Mouse (Mus musculus) lung, adult 2 months (tissue): Measurements from ENCODE around the gene Gm2174. TPM values are rescaled to one million over a fixed set of nuclear protein-coding genes. Genes with fewer than 3 reads are reported as not detected.
A peak's percentile ranks its signal among the peaks of the same experiment; 100 is the strongest.

ENCODE experiments used
- DNase-seq: peaks from one replicate; pipeline ENCODE4 v3.0.0; 2022
- H3K4me1 ChIP-seq: fragments of 200-500 bp; 2 replicates; pipeline ENCODE4 v1.6.1; 2011; ENCODE audit warnings: low read length; ENCODE audit not compliant: control insufficient read depth, insufficient read depth
- H3K4me3 ChIP-seq: fragments of 200-500 bp; replicated peaks from 2 replicates; pipeline ENCODE3; 2011; ENCODE audit warnings: low read depth, mild to moderate bottlenecking, control low read depth, low read length; ENCODE audit errors: extremely low read depth
- CTCF ChIP-seq: fragments of 200-500 bp; IDR thresholded peaks from 2 replicates; pipeline ENCODE4 v1.5.1; 2011; ENCODE audit warnings: mild to moderate bottlenecking, low read length, control low read depth; ENCODE audit not compliant: insufficient read depth
- POLR2A ChIP-seq: fragments of 200-500 bp; IDR thresholded peaks from 2 replicates; pipeline ENCODE4 v1.6.1; 2011; ENCODE audit warnings: low read depth, mild to moderate bottlenecking, control low read depth, low read length, borderline replicate concordance; ENCODE audit errors: extremely low read depth
- WGBS: fragments of 180-500 bp; shearing (Covaris S2); methylation state at CpG from one replicate; pipeline ENCODE4 v1.1.7; 2018; 5-methylcytosine and 5-hydroxymethylcytosine counted together
- polyA plus RNA-seq: library from polyadenylated mRNA; depleted of rRNA; stranded (reverse); fragments of >200 nt; gene quantifications from 2 replicates; pipeline ENCODE4 v1.2.3, GENCODE M21; 2012

Gene Gm2174
- polyA plus RNA-seq, 1 experiment: not detected

DNA sequence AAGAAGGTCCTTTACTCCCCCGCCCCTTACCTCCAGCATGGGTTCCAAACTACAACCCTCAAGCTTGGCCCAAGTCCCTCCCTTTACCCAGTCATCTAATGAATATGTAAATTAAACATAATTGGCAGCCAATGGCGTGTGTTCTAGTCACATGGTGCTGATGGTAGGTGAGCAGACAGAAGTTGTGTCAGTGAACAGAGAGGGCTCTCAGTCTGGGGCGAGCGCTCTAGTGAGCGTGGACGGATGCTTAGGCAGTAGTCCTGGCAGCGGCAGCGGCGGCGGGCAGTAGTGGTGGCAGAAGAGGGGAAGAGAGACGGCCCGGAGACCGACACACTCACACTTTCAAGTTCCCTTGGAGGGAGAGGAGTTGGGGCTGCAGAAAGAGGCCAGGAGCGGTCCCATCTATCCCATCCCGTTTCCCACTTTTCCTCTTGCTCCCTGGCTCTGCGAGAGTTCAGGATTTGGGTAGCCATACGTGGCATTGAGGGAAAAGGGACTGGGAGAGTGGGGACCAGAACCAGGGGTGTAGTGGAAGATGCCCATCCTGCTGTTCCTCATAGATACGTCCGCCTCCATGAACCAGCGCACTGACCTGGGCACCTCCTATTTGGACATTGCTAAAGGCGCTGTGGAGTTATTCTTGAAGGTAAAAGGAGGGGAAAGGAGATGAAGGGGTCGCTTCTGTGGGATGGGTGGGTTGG lies 7.1 kb downstream of the Gm2174 start, which contains the start of gene Ints6l:
TSS of gene Ints6l (plus strand) at position 187 of the 701 bp plus-strand sequence.
- H3K4me3 ChIP-seq: peak within 1 kb of the TSS; percentile 53
- TF ChIP-seq POLR2A (peak; percentile 99), CTCF (no peak)
- H3K4me1 ChIP-seq: no peaks in the 10 kb centered on the region; the same call in 1 of the 2 replicates
- WGBS: 29% methylated on average over 22 of the region's 22 CpGs
- peak; percentile 73 for DNase-seq

DNA sequence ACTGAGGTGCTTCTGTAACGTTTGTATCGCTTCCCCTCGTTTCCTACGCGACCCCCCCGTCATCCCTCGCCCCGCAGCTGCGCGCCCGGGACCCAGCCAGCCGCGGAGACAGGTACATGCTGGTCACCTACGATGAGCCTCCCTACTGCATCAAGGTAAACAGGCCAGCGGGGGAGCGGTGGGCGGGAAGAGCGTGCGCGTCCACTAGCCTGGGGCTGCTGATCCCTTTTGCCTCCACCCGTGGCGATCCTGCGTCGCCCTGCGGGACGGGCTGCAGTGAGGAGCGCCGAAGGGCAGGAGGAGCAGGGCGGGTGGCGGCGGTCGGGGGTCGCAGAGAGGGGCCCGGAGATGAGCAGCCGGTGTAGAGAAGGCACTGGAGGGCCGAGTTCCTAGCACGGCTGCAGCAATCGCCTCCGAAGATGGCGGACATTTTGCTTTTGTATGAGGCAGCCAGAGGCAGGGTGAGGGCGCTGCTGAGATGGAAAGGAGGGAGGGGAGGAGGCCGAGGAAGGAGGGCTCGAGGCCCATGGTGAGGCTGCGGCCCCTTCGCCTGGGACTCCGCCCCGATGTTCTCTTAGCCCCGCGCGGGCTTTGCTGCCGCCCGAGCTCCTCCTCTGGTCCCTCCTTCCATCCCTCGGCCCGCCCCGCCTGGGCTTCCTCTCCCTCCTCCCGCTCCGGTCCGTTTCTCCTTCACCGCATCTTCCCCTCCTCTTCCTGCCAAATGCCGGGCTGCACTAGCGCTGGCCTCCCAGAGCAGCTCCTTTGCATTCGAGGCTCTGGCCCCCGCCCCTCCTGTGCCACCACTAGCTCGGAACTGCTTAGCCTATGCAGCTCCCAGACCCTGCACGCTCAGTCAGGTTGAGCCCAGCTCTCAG lies 7.8 kb downstream of the Gm2174 start:
- H3K4me3 ChIP-seq: peak overlapping the region; percentile 59
- DNase-seq: peak; percentile 73
- no peak for TF ChIP-seq CTCF
- peak; percentile 61; the same call in 1 of the 2 replicates for TF ChIP-seq POLR2A
- no peaks in the 10 kb centered on the region; the same call in 1 of the 2 replicates for H3K4me1 ChIP-seq
- WGBS: 29% methylated on average over 65 of the region's 65 CpGs

DNA sequence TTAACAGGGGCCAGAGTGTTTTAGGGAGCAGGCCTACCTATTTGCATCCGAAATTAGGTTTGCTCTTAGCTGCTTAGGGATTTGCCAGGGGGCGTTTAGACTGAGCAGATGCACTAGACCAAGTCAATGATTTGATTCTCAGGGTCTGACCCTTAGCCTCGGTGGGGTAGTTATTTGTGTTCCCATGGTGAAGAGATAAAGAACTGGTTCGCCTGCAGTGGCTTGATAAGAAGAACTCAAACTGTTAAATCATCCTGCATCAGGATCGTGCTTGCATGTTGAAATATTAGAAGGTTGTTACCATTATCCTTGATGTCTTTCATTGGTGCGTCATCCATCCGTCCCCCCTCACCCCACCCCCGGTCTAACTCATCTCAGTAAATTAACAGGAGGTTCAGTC lies 8.6 kb downstream of the Gm2174 start:
- no peak for TF ChIP-seq POLR2A
- WGBS: 25% methylated on average over 8 of the region's 8 CpGs
- Histone ChIP-seq H3K4me1 (no peaks in the 10 kb centered on the region; the same call in 1 of the 2 replicates), H3K4me3 (peak overlapping the region; percentile 47)
- DNase-seq: no peak

DNA sequence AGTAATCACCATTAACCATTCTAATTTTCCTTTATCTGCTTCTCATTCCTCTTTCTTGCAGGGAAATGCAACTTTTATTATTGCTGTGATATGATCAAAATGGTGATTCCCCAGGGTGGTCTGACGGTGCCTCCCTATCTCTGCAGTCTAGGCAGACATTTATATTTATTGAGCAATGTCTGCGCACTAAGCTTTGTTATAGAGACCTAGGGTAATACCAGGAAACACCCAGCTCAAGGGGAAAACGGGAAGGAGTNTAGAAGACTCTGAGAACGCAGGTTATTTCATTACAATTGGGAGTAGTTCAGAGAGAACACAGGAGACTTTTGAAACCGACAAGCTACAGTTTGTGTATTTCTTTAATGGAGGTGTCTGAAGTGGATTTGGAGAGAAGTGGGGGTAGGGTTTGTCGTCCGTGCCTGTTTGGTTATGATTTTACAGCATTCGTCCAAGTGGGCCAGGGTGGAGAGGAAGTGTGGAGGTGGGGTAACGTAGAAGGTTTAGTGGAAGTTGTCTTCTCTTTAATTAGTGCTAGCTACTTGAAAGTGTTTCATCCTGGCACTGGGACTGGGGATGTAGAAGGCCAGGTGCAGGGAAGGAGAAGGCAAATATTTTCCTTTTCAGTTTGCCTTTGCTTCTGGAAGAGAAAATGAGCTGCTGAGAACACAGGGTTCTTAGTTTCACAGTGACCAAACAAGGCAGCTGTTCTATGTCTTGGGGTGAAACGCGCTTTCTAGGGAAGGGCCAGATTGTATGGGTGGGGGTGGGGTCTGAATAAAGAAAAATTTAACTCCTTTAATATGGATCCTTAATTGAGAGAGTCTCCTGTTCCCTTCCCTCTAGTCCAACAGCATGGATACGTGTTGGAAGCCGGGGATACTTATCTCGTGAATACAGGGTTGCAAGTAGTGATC lies 14.5 kb downstream of the Gm2174 start:
- WGBS: 42% methylated on average over 14 of the region's 14 CpGs
- Histone ChIP-seq H3K4me1 (peaks cover 7% of the 10 kb centered on the region), H3K4me3 (no peak overlapping the region)
- no peak for DNase-seq
- TF ChIP-seq CTCF: no peak
- TF ChIP-seq POLR2A: no peak

DNA sequence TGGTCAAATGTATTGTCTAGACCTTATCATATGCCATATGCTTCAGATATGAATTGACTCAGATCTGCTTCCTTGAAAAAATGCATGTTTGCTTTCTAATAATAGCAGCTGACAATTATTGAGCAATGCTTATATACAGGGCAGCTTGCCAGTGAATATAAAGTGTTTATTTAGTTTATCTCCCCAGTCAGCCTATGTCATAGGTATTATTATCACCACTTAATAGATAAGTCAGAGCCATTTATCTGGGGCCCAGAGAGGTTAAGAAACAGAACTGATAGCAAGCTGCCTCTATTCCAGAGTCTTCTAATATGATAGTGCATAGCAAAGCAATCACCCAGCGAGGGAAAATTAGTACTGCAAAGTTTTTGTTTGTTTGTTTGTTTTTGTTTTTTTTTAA lies 17.1 kb downstream of the Gm2174 start:
- DNase-seq: no peak
- H3K4me3 ChIP-seq: no peak overlapping the region
- 59% methylated on average over 1 of the region's 1 CpGs for WGBS

DNA sequence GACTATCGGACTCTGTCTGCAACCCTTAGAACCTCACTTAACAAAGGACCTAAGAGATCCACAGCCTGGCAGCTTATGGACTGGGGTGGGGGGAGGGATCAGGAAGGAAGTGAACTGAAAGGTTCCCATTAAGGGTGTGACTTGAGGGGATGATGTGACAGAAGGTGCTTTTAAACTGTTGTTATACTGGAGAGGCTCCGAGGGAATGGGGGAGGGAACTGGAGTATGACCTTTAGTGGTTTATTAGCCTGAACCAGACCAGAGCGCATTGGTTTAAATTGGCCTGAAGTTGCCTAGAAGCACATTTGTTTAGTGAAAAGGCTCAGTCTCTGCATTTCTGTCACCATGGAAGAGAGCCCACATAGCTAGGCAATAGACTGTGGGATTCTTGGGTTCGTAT lies 19.9 kb downstream of the Gm2174 start:
- H3K4me3 ChIP-seq: no peak overlapping the region
- 63% methylated on average over 4 of the region's 4 CpGs for WGBS
- DNase-seq: no peak
- H3K4me1 ChIP-seq: peaks cover 7% of the 10 kb centered on the region
- TF ChIP-seq POLR2A (no peak), CTCF (no peak)

More for the DNA sequence above, 17.1 kb downstream of the Gm2174 start:
- H3K4me1 ChIP-seq: peaks cover 11% of the 10 kb centered on the region
- TF ChIP-seq CTCF (no peak), POLR2A (no peak)

DNA sequence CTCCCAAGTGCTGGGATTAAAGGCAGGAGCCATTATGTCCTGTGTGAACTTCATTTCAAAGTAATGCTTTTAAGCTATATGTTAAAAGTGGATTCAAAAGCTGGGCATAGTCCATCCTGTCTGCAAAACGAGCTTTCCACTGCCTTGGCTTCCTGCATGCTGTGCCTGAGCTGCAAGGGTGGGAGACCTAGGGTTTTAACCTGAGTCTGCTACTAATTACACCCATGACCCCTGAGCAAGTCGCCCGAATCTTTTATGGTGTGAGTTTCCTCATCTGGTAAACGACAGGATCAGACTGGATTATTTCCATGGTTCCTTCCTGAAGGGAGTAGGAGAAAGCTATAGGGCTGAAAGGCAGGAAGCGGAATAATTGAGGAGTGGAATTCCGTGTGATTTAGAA lies 20.7 kb downstream of the Gm2174 start:
- DNase-seq: no peak
- H3K4me1 ChIP-seq: peaks cover 7% of the 10 kb centered on the region; the same call in 1 of the 2 replicates
- TF ChIP-seq CTCF: no peak
- no peak for TF ChIP-seq POLR2A
- H3K4me3 ChIP-seq: no peak overlapping the region
- 51% methylated on average over 6 of the region's 6 CpGs for WGBS

DNA sequence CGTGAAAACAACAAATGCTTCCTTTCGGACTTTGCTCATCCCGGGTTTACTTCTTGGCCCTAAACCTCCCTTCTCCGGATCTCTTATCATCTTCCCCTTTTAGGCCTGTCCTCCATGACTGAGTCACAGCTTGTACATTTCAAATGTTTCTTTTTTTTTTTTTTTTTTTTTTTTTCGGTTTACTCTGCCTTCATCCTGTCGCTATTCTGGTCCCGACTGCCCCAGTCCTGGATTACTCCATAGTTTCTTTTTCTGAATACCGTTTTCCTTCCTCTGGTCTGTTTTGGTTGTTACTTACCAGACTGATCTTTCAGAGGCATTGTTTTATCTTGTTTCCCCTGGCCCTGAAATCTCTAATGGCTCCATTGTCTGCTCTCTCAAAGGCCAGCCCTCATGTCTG lies 26.3 kb downstream of the Gm2174 start:
- Histone ChIP-seq H3K4me1 (peaks cover 2% of the 10 kb centered on the region; the same call in 1 of the 2 replicates), H3K4me3 (no peak overlapping the region)
- no peak for DNase-seq
- TF ChIP-seq POLR2A (no peak), CTCF (no peak)
- 55% methylated on average over 8 of the region's 8 CpGs for WGBS

DNA sequence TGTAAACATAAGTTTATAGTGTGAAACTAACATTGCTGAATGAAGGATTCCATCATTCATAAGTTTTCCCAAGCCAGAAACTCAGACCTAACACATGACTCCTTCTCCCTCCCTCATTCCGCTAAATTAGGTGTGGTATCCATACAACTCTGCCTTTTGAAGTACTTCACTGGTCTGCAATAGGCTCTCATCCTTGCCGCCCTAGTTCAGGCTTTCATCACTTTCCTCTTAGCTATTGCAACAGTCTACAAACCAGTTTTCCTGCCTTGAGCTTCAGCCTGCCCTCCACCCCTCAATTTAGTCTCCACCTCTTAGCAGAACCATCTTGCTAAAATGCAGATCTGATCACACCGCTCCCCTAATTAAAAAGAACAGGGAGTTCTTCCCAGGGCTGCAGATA lies 29.8 kb downstream of the Gm2174 start:
- whole genome bisulfite sequencing: 76% methylated on average over 3 of the region's 3 CpGs
- no peak for DNase-seq
- TF ChIP-seq CTCF (no peak), POLR2A (no peak)
- H3K4me3 ChIP-seq: no peak overlapping the region
- H3K4me1 ChIP-seq: peaks cover 2% of the 10 kb centered on the region; the same call in 1 of the 2 replicates
